Mouse (Mus musculus): ENCODE measurements around the gene Acot10. TPM values are rescaled to one million over a fixed set of nuclear protein-coding genes. Genes with fewer than 3 reads are reported as not detected.
"Not testable (repeated sequence)": the region's sequence is repeated elsewhere in the genome, so short reads cannot be mapped to it uniquely, and the experiment has no call there.

Gene Acot10
- not detected in 2 replicates for total RNA-seq (2021)
- long read RNA-seq, experiment 1, result 0 reads
- long read RNA-seq, experiment 2, result 0 reads

DNA sequence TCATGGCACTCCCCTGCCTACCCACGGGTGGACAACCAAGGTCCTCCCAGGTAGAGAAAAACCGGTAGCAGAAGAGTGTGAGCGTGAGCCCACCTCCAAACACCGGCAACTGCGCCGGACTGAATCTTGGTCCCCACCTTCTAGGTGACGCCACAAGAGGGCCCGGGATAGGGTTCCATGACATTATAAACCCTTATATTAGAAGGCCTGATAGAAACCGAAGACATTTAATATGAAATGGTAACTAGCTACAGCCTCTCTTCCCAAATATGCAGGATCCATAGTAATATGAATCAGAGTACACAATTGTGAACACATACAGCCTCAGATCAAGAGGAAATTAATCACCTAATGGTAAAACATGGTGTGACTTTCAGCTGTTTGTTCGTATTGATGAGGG, at the start of gene Acot10:
Gene Acot10, minus strand, starts transcription at position 101 of the 400 bp plus-strand sequence.
- DNase-seq, result no peak

DNA sequence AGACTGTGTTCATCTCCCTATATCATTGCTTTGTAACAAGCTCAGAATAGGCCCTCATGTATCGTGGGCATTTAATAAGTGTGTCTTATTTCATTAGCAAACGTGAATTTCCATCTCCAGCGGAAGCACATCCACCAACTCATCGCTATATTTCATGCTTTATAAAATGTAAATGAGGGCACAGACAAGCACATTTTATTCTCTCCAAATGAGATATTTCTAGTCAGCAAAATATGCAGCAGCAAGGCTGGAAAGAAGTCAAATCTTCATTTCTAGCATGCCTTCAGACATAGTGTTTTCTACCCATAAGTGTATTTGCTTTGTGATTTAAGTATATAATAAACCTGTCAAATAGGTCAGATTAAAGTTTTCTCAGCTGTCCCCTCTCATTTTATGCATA, 45.3 kb upstream of the Acot10 start:
- DNase-seq, result no peak

DNA sequence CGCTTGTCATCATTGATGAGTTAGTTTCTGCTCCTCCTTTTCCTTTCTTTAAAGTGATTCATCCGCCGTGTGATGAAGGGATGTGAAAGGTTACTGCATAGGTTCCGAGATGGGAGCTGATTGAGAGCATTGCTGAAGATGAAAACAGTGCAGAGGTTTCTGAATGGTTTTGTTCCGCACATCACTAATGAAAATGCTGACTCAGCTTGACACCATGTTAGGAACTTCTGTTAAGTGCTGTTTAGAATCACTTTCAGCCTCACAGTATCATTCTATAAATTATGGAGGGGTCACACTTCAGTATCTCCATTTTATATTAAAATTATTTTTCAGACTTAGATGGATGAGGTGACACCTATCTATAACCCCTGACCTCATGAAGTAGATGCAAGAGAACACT, 29.7 kb upstream of the Acot10 start:
- no peak for DNase-seq

DNA sequence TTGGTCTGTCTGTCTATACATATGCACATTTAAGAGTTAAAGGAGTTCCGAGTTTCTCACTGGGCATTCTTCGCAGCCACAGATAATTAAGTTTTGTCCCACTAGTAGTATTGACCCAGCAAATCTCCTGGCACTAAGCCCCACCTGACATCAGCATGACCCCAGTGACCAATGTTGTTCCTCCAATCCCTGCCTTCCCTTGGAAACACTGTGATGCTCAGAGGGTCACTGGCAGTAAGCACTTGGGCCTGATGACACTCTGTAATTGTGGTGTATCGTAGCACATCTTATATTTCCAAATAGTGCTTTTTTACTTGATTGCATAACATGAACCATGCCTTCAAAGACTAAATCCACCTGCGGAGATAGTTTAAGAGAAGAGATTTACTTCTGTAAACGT, 17.6 kb upstream of the Acot10 start:
- no peak for DNase-seq

DNA sequence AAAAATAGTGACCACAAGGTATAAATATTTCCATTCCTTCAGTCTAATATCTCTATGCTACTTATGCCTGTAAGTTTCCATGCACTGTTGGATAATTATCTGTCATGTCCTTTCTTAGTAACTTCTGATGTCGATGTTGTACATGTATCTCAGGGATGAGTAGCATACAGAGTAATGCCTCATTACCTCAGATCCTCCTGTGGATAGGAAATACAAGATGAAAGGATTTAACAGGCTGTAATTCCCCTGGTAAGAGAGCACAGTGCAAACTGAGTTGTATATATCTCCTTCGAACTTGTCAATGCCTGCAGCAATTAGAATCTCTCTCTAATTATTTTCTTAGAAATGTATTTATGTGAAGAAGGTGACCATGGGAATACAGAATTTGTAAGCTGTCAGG, 16.2 kb upstream of the Acot10 start:
- DNase-seq, result no peak

DNA sequence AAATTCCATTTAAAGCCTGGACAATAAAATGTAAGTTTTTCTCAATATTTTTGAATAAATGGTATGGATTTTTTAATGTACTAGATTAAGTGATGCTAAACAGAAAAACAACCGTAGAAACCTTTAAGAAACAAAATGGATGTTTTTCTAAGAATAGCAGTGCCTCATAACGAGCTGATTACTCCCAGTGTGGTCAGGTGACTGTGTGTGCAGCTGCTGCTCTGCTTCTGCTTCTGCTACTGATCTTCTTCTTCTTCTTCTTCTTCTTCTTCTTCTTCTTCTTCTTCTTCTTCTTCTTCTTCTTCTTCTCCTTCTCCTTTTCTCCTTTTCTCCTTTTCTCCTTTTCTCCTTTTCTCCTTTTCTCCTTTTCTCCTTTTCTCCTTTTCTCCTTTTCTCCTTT, 3.0 kb upstream of the Acot10 start:
- not testable (repeated sequence) for DNase-seq

DNA sequence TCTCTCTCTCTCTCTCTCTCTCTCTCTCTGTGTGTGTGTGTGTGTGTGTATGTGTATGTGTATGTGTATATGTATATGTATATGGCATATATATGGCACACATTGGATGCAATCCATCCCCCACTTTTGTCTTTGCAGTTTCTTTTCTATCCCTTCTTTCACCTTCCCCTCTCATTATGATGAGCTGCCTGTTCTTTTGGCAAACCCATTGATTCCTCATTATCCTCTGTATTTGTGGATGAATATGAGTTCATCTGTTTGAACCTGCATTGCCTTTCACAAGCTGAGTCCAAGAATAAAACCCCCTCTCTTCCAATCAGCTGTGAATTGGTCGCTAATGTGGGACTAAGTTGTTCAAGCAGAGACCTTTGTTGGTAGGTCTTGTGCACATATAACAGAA, 1.4 kb upstream of the Acot10 start:
- no peak for DNase-seq

DNA sequence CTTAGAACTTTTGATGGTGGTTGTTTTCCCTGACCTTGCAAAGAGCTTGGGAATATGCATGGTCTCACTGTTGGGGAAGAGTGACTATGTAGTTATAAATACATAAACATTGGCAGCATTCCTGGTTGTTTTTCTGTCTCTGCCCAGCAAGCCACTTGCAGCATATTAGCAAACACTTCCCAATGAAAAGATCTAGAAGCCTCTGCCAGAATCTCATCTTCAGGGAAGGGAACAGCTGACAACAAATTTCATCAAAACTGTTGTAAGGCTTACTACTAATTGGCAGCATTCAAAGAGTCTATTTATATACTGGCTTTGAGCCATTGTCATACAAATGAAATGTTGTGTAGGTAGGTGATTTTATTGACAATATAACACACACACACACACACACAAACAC, 800 bp upstream of the Acot10 start:
- DNase-seq, result no peak

DNA sequence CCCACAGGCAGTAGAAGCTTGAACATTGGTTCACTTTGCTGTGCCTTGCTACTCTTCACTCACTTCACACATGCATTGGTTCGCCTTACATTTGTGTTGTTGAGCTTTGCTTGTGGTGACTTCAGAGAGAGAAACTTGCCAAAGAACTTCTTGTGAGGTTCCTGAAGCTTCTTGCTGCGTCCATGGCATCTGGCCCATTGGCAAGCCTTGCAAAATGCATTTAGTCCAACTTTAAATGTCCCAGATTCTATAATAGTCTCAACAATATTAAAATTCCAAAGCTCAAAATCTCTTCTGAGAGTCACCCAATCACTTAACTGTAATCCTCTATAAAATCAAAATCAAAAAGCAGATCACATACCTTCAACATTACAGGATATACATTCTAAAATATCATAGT, 6.3 kb downstream of the Acot10 start:
- no peak for DNase-seq

DNA sequence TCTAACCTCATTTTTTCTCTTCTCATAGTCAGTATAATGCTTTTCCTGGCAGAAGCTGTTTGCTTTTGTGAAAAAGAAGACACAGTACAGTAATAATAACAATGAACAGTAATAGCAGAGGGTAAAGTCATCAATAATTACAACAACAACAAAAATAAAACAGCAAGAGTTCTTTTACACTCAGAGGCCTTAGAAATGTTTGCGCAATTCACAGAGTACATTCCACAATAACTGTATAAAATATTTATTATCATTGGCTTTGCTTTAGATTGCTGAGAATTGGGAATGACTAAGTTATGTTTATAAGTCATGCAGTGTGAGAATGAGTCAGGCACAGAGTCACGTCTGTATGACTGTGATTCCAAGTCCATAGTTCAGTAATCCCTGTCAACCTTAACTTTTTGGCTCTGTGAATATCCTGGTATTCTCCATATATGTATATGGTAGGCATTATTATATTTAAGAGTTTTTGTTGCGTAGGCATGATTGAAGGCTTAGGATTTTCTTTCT, 23.6 kb downstream of the Acot10 start:
- DNase-seq, result no peak

DNA sequence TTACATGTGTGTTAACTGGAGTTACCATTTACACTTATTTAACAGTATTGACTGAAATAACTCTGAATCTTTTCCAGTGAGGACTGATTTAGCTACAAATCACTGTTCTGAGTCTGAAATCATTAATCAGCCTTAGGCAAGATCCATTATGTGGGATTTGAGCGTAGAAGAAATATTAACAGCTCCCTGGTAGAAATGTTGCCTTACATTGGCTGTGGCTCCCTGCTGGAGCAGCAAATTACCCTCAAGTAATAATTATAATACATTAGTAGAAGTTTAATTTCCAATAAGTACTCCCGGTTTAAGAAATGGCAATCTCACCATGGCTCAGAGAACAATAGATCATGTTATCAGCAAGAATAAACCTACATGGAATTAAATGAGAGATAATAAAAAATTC, 27.4 kb downstream of the Acot10 start:
- DNase-seq, result no peak

DNA sequence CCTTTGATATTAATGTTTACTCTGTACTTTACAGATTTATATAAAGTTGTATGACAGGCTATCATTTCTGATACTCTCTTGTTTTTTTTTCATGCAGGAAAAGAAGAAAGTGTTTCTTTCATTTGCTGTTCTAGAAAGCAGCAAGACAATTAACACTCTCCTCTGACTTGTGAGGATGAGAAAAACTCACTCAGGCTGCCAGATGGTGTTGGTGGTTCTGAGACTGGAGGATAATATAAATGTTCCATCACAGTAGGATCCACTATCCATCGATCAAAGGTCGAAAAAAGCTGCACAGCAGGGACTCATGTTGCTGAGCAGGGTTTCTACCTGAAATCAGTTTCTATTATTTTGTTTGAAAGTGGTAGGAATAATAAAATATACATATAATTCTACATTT, 32.0 kb downstream of the Acot10 start:
- no peak for DNase-seq

Other genes with a start within 250 kb of the Acot10 start
- 0.19 and 0.41 TPM in 2 replicates for gene Cdh12, start 217.5 kb downstream of the Acot10 start, total RNA-seq (2021)